Mouse (Mus musculus) frontal cortex, postnatal 36 days (tissue): ENCODE results near the gene Hist2h2bb.
"Not testable (repeated sequence)": the region's sequence is repeated elsewhere in the genome, so short reads cannot be mapped to it uniquely, and the experiment has no call there.

ENCODE experiments used
- DNase-seq, 2 experiments: peaks; one replicate each; pipeline ENCODE4 v3.0.0; 2022; ENCODE audit warnings: low spot score in 2 of 2

Hist2h2bb gene

GRCm38 (mm10) chr3:96269511-96270474, at the start of gene Hist2h2bb:
Gene Hist2h2bb (plus strand): TSS chr3:96269752.
- DNase-seq, result peak; percentile 95 to 98

- not testable (repeated sequence) for DNase-seq
Measured at GRCm38 (mm10) chr3:96220131-96220764, 49.3 kb upstream of the Hist2h2bb start.

- peak; percentile 88 to 93 for DNase-seq
Measured at GRCm38 (mm10) chr3:96220765-96221639, 48.5 kb upstream of the Hist2h2bb start, which contains the start of the genes Hist2h2ac and Hist2h2be. Gene Hist2h2ac (minus strand): TSS chr3:96220880. Gene Hist2h2be (plus strand): TSS chr3:96221119.

GRCm38 (mm10) chr3:96221640-96222038, 47.9 kb upstream of the Hist2h2bb start:
- no peak for DNase-seq

GRCm38 (mm10) chr3:96222774-96223173, 46.8 kb upstream of the Hist2h2bb start:
- no peak for DNase-seq

- DNase-seq, result no peak
Measured at GRCm38 (mm10) chr3:96225421-96225820, 44.1 kb upstream of the Hist2h2bb start.

GRCm38 (mm10) chr3:96226695-96227648, 42.6 kb upstream of the Hist2h2bb start:
- DNase-seq, result no peak

GRCm38 (mm10) chr3:96228828-96229227, 40.7 kb upstream of the Hist2h2bb start:
- no peak for DNase-seq

GRCm38 (mm10) chr3:96230404-96230803, 39.1 kb upstream of the Hist2h2bb start:
- DNase-seq, result no peak

- DNase-seq, result no peak
Measured at GRCm38 (mm10) chr3:96230910-96231757, 38.4 kb upstream of the Hist2h2bb start.

- no peak for DNase-seq
Measured at GRCm38 (mm10) chr3:96231758-96232120, 37.8 kb upstream of the Hist2h2bb start.

GRCm38 (mm10) chr3:96234914-96235313, 34.6 kb upstream of the Hist2h2bb start:
- DNase-seq, result no peak

GRCm38 (mm10) chr3:96235836-96236235, 33.7 kb upstream of the Hist2h2bb start:
- no peak for DNase-seq

GRCm38 (mm10) chr3:96236834-96237334, 32.7 kb upstream of the Hist2h2bb start:
- DNase-seq, result no peak

- no peak for DNase-seq
Measured at GRCm38 (mm10) chr3:96237335-96237903, 32.1 kb upstream of the Hist2h2bb start.

GRCm38 (mm10) chr3:96237904-96238511, 31.5 kb upstream of the Hist2h2bb start:
- no peak for DNase-seq

- not testable (repeated sequence) for DNase-seq
Measured at GRCm38 (mm10) chr3:96238954-96239793, 30.4 kb upstream of the Hist2h2bb start, which contains the start of gene Hist2h3c2. Gene Hist2h3c2 (minus strand): TSS chr3:96239127.
